Mouse (Mus musculus) stomach, postnatal 0 days (tissue): Measurements from ENCODE around the gene Tcf12.

Experiments used
- CTCF ChIP-seq: IDR thresholded peaks from 2 replicates; pipeline ENCODE4 v1.5.1; 2016; ENCODE audit warnings: antibody characterized with exemption, low read depth, mild to moderate bottlenecking, moderate library complexity
- EP300 ChIP-seq: optimal IDR thresholded peaks from 2 replicates; pipeline ENCODE3; 2016; ENCODE audit warnings: antibody characterized with exemption

- TF ChIP-seq EP300 (no peak), CTCF (no peak)
These were observed 72.3 kb downstream of the Tcf12 start for GRCm38 (mm10) chr9:72039369-72039768.
